Mouse (Mus musculus) C2C12 (cell line): ENCODE results near the gene Def6.

Experiments used
- CTCF ChIP-seq: IDR thresholded peaks from one replicate; pipeline ENCODE4 v1.5.1; 2011; ENCODE audit not compliant: control insufficient read depth, insufficient read depth, insufficient read length
- MAX ChIP-seq: IDR thresholded peaks from one replicate; pipeline ENCODE4 v1.6.1; 2011; ENCODE audit warnings: mild to moderate bottlenecking, control low read depth
- MYOD1 ChIP-seq: IDR thresholded peaks from one replicate; pipeline ENCODE4 v1.6.1; 2011; ENCODE audit warnings: low read depth; ENCODE audit not compliant: control insufficient read depth, insufficient read length
- USF1 ChIP-seq: IDR thresholded peaks from one replicate; pipeline ENCODE4 v1.6.1; 2011; ENCODE audit warnings: low read depth, mild to moderate bottlenecking, control low read depth, moderate library complexity

DNA sequence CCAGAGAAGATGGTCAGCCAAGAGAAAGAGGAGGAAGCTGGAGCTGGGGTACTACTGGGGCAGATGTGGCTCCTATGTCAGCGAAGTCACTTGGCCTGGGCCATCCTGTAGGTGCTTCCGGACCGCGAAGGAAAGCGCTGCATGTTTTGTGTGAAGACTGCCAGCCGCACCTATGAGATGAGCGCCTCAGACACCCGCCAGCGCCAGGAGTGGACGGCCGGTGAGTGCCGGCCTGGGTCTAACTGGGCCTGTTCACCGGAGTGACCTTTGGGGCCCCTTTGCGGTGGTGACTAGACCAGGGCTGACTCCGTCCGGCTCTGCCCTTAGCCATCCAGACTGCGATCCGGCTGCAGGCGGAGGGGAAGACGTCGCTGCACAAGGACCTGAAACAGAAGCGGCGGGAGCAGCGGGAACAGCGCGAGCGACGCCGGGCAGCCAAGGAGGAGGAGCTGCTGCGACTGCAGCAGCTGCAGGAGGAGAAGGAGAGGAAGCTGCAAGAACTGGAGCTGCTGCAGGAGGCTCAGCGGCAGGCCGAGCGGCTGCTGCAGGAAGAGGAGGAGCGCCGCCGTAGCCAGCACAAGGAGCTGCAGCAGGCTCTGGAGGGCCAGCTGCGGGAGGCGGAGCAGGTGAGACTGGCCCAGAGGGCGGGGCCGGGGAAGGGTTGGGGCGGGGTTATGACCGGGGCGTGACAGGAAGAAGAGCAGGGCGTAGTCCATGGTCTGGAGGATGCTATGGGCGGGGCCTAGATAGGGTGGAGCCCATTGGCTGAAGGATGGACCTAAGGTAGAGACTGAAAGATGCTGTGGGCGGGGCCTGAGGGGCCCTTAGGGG lies 16.2 kb downstream of the Def6 start:
- TF ChIP-seq CTCF, result peak; percentile 19
- TF ChIP-seq MAX, result no peak
- no peak for TF ChIP-seq USF1
- TF ChIP-seq MYOD1, result no peak
